Mouse (Mus musculus): Measurements from ENCODE around the gene Zfp933. TPM values are rescaled to one million over a fixed set of nuclear protein-coding genes. Genes with fewer than 3 reads are reported as not detected.
"Not testable (repeated sequence)": the region's sequence is repeated elsewhere in the genome, so short reads cannot be mapped to it uniquely, and the experiment has no call there.

Gene Zfp933
- total RNA-seq, 2 experiments from 2014 or later = 11.1 to 12.7 TPM

DNA sequence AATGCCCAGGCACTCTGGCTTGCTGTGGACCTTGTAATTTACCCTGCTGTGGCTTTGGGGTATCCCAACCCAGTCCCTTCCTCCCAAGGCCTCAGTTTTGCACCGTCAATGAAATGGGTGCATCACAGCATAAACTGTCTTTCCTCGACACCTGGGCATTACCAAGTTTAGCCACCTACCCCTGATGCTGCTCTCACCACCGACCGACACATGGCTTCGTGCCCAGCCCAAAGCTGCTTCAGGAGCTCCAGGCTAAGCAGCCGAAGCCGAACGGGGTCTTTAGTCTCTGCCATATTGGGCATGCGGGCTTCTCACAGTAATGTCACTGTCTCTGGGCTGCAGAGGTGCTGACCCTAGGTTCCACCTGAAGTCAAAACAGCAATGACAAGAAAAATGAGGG, 17.9 kb upstream of the Zfp933 start:
- no peak for DNase-seq
- intact Hi-C loops (cut with DNase I) = no loop called here

GRCm38 (mm10) chr4:147865651-147866050, 17.5 kb upstream of the Zfp933 start:
- intact Hi-C loops (cut with DNase I) = no loop called here
- no peak for DNase-seq

- intact Hi-C loops (cut with DNase I) = no loop called here
- no peak for DNase-seq
Measured at GRCm38 (mm10) chr4:147862051-147862450, 13.9 kb upstream of the Zfp933 start.

GRCm38 (mm10) chr4:147850776-147851175, 2.6 kb upstream of the Zfp933 start:
- DNase-seq = no peak
- intact Hi-C loops (cut with DNase I) = no loop called here

GRCm38 (mm10) chr4:147848584-147848991, 422 bp upstream of the Zfp933 start:
- intact Hi-C loops (cut with DNase I) = no loop called here
- no peak for DNase-seq

GRCm38 (mm10) chr4:147842871-147843270, 5.3 kb downstream of the Zfp933 start:
- intact Hi-C loops (cut with DNase I) = no loop called here
- no peak for DNase-seq

- DNase-seq = peak; percentile 18 to 33
- intact Hi-C loops (cut with DNase I) = not testable (repeated sequence)
Measured at GRCm38 (mm10) chr4:147839282-147839681, 8.9 kb downstream of the Zfp933 start.

- DNase-seq = no peak
- intact Hi-C loops (cut with DNase I) = no loop called here
Measured at GRCm38 (mm10) chr4:147824389-147824788, 23.8 kb downstream of the Zfp933 start.

- intact Hi-C loops (cut with DNase I); DNase-seq: not testable (repeated sequence)
Measured at GRCm38 (mm10) chr4:147821414-147821813, 26.8 kb downstream of the Zfp933 start.

GRCm38 (mm10) chr4:147819659-147820058, 28.5 kb downstream of the Zfp933 start:
- intact Hi-C loops (cut with DNase I); DNase-seq: not testable (repeated sequence)

- DNase-seq = no peak
- intact Hi-C loops (cut with DNase I) = no loop called here
Measured at GRCm38 (mm10) chr4:147814592-147815167, 33.5 kb downstream of the Zfp933 start.

GRCm38 (mm10) chr4:147813249-147813765, 34.9 kb downstream of the Zfp933 start:
- no peak for DNase-seq
- intact Hi-C loops (cut with DNase I) = no loop called here

- DNase-seq; intact Hi-C loops (cut with DNase I): not testable (repeated sequence)
Measured at GRCm38 (mm10) chr4:147809966-147810304, 38.2 kb downstream of the Zfp933 start.

- intact Hi-C loops (cut with DNase I) = not testable (repeated sequence)
- DNase-seq = peak; percentile 25 to 42
Measured at GRCm38 (mm10) chr4:147809292-147809965, 38.7 kb downstream of the Zfp933 start, which contains the start of gene Zfp984. Zfp984 (minus strand) TSS chr4:147809788.

DNA sequence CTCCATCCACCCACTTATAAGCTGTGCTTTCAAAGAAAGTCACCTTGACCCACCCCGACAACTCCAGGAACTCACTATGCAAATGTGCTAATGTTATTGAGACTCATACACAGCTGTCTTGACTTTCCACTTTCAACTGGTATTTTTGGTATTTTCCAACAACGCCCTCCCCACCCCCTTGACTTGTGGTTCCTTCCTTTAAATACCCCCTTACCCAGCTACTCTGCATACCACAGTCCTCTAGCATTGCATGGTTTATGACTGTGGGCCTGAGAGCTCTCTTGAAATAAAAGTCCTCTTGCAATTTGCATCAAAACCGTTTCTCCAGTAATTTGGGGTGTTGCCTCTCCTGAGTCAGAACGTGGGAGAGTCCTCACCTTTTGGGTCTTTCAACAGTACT, 39.7 kb downstream of the Zfp933 start:
- DNase-seq; intact Hi-C loops (cut with DNase I): not testable (repeated sequence)

DNA sequence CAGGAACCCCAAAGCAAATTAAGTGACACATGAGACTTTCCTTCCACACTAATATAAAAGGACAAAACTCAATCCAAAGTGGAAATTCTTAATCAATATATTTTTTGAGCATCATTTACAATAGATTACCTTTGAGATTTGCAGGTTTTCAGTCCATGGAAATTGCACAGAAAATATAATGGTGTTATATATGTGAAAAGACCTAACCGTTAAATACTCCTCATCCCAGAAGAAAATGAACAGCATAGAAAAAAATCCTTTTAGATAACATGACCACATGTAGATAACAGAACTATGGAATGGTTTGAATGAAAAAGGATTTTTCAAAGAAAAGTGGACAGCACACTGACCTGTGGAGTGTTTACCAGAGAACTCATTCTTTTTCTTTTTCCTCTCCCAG, 52.9 kb downstream of the Zfp933 start:
- intact Hi-C loops (cut with DNase I); DNase-seq: not testable (repeated sequence)

DNA sequence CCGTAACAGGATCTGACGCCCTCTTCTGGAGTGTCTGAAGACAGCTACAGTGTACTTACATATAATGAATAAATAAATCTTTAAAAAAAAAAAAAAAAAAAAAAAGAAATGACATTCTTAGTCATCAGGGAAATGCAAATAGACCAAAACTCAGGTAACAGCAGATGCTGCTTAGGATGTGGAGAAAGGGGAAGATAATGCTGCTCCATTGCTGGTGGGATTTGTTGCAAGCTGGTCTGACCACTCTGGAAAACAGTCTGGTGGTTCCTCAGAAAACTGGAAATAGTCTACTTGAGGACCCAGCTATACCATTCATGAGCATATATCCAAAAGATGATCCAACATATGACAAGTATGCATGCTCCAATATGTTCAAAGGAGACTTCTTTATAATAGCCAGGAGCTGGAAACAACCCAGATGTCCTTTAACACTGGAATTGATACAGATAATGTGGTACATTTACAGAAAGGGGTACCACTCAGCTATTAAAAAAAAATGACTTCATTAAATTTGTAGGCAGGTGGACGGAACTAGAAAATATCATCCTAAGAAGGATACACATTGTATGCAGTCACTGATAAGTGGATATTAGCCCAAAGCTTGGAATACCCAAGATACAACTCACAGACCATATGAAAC, 54.0 kb downstream of the Zfp933 start:
- intact Hi-C loops (cut with DNase I); DNase-seq: not testable (repeated sequence)

DNA sequence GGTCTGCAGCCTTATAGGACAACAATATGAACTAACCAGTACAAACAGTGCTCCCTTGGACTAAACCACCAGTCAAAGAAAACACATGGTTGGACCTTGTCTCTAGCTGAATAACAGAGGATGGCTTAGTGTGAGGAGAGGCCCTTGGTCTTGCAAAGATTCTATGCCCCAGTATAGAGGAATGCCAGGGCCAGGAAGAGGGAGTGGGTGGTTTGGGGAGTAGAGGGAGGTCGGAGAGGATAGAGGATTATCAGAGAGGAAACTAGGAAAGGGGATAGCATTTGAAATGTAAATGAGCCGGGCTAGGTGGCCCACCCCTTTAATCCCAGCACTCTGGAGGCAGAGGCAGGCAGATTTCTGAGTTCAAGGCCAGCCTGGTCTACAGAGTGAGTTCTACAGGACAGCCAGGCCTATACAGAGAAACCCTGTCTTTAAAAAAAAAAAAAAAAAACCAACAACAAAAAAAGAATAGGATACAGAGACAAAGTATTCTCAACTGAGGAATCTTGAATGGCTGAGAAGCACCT, 54.7 kb downstream of the Zfp933 start:
- intact Hi-C loops (cut with DNase I); DNase-seq: not testable (repeated sequence)

- intact Hi-C loops (cut with DNase I); DNase-seq: not testable (repeated sequence)
Measured at GRCm38 (mm10) chr4:147791729-147792128, 56.4 kb downstream of the Zfp933 start.

Data from heart, postnatal 14 days (tissue).